Mouse (Mus musculus) myocyte (in vitro differentiated cells): ENCODE data around the gene Tmem43.

Experiments used
- POLR2A ChIP-seq: IDR thresholded peaks from one replicate; pipeline ENCODE4 v1.6.1; 2011; ENCODE audit warnings: low read depth, mild to moderate bottlenecking, control low read depth, moderate library complexity; ENCODE audit not compliant: insufficient read length
- POLR2AphosphoS2 ChIP-seq: IDR thresholded peaks from one replicate; pipeline ENCODE4 v1.6.1; 2011; ENCODE audit warnings: low read depth, control low read depth; ENCODE audit not compliant: insufficient read length

GRCm38 (mm10) chr6:91503302-91503701 is 29.8 kb downstream of the Tmem43 start:
- no peak for TF ChIP-seq POLR2A
- no peak for TF ChIP-seq POLR2AphosphoS2
